Mouse (Mus musculus): ENCODE data around the gene Slu7.

The Slu7 gene

DNA sequence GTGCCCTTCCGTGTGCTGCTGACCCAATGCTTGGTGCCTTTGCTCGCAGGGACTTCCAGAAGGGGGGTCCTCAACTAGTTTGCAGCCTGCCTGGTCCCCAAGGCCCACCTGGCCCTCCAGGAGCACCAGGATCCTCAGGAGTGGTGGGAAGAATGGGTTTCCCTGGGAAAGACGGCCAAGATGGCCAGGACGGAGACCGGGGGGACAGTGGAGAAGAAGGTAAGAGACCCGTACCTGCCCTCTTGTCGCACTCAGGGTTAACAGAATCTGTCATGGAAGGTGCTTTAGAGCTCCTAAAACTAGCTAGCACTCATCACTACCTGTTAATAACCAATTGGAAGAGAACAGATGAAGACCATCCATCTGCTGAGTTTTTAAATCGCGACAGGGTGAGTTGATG is 52.3 kb downstream of the Slu7 start:
- no peak for DNase-seq

DNA sequence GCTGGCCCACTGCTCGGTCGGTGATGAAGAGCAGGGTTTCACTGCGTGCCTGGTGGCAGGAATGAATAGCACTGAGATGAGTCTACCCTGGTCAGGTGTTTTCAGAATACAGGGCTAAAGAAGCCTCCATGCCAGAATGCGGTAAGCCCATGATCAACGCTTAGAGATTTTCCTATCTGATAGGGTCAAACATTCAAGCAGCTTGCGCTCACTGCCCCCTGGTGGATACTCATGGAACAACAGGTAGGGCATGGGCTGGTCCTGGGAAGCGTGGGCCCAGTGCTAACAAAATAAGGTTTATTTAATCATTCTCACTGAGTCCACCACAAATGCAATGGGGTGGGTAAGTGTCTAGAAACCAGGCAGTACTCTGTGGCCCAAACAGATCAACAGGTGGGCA is 59.1 kb downstream of the Slu7 start:
- peak; percentile 78 for DNase-seq

DNA sequence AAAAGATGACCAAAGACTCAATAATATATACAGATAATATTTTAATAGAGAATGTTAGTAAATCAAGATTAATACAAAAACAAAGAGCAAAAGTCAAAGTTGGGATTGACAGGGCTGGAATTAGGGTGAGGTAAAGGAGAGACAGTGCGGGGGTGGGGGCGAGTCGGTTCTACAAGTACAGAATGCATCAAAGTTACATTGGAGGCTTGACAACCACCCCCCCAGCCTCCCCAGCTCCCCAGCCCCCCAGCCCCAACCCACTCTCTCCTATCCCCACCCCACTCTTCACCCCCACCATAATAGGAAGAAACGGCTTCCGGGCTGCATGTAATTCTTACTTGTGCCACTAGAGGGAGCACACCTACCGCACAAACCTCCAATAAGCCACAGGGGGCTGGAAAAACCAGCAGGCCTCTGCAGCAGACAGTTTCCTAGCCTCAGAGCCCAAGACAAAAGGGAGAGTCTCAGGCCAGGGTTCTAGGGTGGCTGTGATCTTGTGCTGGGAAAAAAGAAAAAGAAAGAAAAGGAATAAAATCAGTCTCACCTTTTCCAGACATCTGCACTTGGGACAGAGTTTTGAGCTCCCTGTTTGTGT is 60.4 kb downstream of the Slu7 start:
- peak; percentile 91 for DNase-seq

DNA sequence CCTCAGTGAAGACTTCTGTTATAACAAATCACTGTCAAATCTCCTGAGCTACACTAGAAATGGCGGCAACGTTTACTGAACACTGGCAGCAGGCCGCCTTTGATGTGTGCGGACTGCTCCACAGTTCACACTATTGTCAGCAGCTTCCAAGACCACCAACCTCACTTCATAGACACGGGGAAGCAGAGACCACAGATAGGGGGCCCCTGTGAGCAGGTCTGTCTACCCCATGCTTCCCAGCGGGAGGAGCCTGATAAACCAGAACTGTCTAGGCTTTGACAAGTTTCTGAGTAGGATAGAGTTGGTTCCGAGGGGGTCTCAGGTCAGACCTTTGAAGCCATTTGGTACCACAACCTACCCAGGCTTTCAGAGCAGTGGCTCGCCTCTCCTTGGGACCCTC is 61.5 kb downstream of the Slu7 start:
- peak; percentile 54 for DNase-seq

DNA sequence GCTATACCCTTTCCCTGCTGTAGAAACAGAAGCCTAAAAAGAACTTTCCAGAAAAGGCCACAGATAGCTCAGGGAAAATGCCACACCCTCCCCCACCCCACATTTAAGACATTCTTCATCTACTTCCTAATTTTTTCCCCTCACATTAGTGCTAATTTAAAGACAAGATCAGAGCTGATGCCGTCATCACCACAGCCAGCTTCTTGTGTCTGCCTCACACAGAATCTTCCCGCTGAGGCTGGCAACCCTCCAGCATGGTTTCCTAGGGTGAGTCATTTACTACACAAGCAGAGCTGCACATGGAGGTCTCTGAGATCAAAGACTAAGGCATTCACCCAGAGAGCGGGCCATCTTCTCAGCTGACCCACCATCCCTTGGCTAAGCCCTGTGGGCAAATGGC is 62.0 kb downstream of the Slu7 start:
- DNase-seq: peak; percentile 42

Data from retina, postnatal 1 day (tissue).